Mouse (Mus musculus): ENCODE data around the gene Uqcc2. TPM values are rescaled to one million over a fixed set of nuclear protein-coding genes. Genes with fewer than 3 reads are reported as not detected.
A peak's percentile ranks its signal among the peaks of the same experiment; 100 is the strongest.

Uqcc2 gene
- polyA plus RNA-seq, 1 experiment from 2014 or later: 206 TPM

GRCm38 (mm10) chr17:27120561-27121024 lies 13.1 kb downstream of the Uqcc2 start:
- 29% methylated on average over 18 of the region's 18 CpGs for WGBS
- Histone ChIP-seq H3K27me3 (replicated peaks; ENCODE audit: control insufficient read depth, insufficient read depth, low read length) (no peaks in the 10 kb centered on the region), H3K9me3 (ENCODE audit: control insufficient read depth) (no peaks in the 10 kb centered on the region), H3K27ac (ENCODE audit: low read depth, low read length) (no peak overlapping the region), H3K36me3 (ENCODE audit: control insufficient read depth, insufficient read depth) (peaks cover 80% of the 10 kb centered on the region), H3K4me2 (replicated peaks; ENCODE audit: low read depth) (no peak overlapping the region), H3K4me1 (replicated peaks; ENCODE audit: control insufficient read depth, insufficient read depth, low read length) (0 out of 2 replicates have a peak, but pooled peaks cover 7% of the 10 kb centered on the region), H3K9ac (ENCODE audit: low read depth, low read length) (no peak overlapping the region), H3K4me3 (ENCODE audit: low read depth, low read length) (no peak overlapping the region)
- TF ChIP-seq CTCF (IDR thresholded peaks at IDR 0.05; ENCODE audit: low read depth): peak; percentile 83
- no peak for ATAC-seq

GRCm38 (mm10) chr17:27119954-27120353 lies 13.8 kb downstream of the Uqcc2 start:
- Histone ChIP-seq H3K4me3 (ENCODE audit: low read depth, low read length) (no peak overlapping the region), H3K9me3 (ENCODE audit: control insufficient read depth) (no peaks in the 10 kb centered on the region), H3K9ac (ENCODE audit: low read depth, low read length) (no peak overlapping the region), H3K27ac (ENCODE audit: low read depth, low read length) (no peak overlapping the region), H3K4me2 (replicated peaks; ENCODE audit: low read depth) (no peak overlapping the region), H3K4me1 (replicated peaks; ENCODE audit: control insufficient read depth, insufficient read depth, low read length) (0 out of 2 replicates have a peak, but pooled peaks cover 7% of the 10 kb centered on the region), H3K27me3 (replicated peaks; ENCODE audit: control insufficient read depth, insufficient read depth, low read length) (no peaks in the 10 kb centered on the region), H3K36me3 (ENCODE audit: control insufficient read depth, insufficient read depth) (peaks cover 84% of the 10 kb centered on the region)
- no peak for TF ChIP-seq CTCF (IDR thresholded peaks at IDR 0.05; ENCODE audit: low read depth)
- WGBS: 65% methylated on average over 8 of the region's 8 CpGs
- no peak for ATAC-seq

- Histone ChIP-seq H3K9me3 (ENCODE audit: control insufficient read depth) (no peaks in the 10 kb centered on the region), H3K36me3 (ENCODE audit: control insufficient read depth, insufficient read depth) (peaks cover 88% of the 10 kb centered on the region), H3K4me3 (ENCODE audit: low read depth, low read length) (no peak overlapping the region), H3K27me3 (replicated peaks; ENCODE audit: control insufficient read depth, insufficient read depth, low read length) (no peaks in the 10 kb centered on the region), H3K27ac (ENCODE audit: low read depth, low read length) (no peak overlapping the region), H3K4me2 (replicated peaks; ENCODE audit: low read depth) (no peak overlapping the region), H3K4me1 (replicated peaks; ENCODE audit: control insufficient read depth, insufficient read depth, low read length) (0 out of 2 replicates have a peak, but pooled peaks cover 7% of the 10 kb centered on the region), H3K9ac (ENCODE audit: low read depth, low read length) (no peak overlapping the region)
- no peak for TF ChIP-seq CTCF (IDR thresholded peaks at IDR 0.05; ENCODE audit: low read depth)
- ATAC-seq: no peak
- 80% methylated on average over 4 of the region's 4 CpGs for WGBS
These were observed 14.2 kb downstream of the Uqcc2 start for GRCm38 (mm10) chr17:27119540-27119895.

- Histone ChIP-seq H3K27ac (ENCODE audit: low read depth, low read length) (no peak overlapping the region), H3K27me3 (replicated peaks; ENCODE audit: control insufficient read depth, insufficient read depth, low read length) (no peaks in the 10 kb centered on the region), H3K9ac (ENCODE audit: low read depth, low read length) (no peak overlapping the region), H3K4me1 (replicated peaks; ENCODE audit: control insufficient read depth, insufficient read depth, low read length) (0 out of 2 replicates have a peak, but pooled peaks cover 7% of the 10 kb centered on the region), H3K9me3 (ENCODE audit: control insufficient read depth) (no peaks in the 10 kb centered on the region), H3K4me3 (ENCODE audit: low read depth, low read length) (no peak overlapping the region), H3K36me3 (ENCODE audit: control insufficient read depth, insufficient read depth) (peaks cover 91% of the 10 kb centered on the region), H3K4me2 (replicated peaks; ENCODE audit: low read depth) (no peak overlapping the region)
- ATAC-seq: no peak
- no peak for TF ChIP-seq CTCF (IDR thresholded peaks at IDR 0.05; ENCODE audit: low read depth)
- 73% methylated on average over 25 of the region's 25 CpGs for WGBS
These were observed 14.8 kb downstream of the Uqcc2 start for GRCm38 (mm10) chr17:27118676-27119539.

- no peak overlapping the region for H3K4me2 ChIP-seq (replicated peaks; ENCODE audit: low read depth)
- H3K27ac ChIP-seq (ENCODE audit: low read depth, low read length): no peak overlapping the region
- no peak for ATAC-seq
- H3K4me3 ChIP-seq (ENCODE audit: low read depth, low read length): no peak overlapping the region
- H3K27me3 ChIP-seq (replicated peaks; ENCODE audit: control insufficient read depth, insufficient read depth, low read length): no peaks in the 10 kb centered on the region
- WGBS: 72% methylated on average over 7 of the region's 7 CpGs
- H3K36me3 ChIP-seq (ENCODE audit: control insufficient read depth, insufficient read depth): peaks cover 75% of the 10 kb centered on the region
- TF ChIP-seq CTCF (IDR thresholded peaks at IDR 0.05; ENCODE audit: low read depth): no peak
- no peaks in the 10 kb centered on the region for H3K9me3 ChIP-seq (ENCODE audit: control insufficient read depth)
- H3K4me1 ChIP-seq (replicated peaks; ENCODE audit: control insufficient read depth, insufficient read depth, low read length): no peaks in the 10 kb centered on the region
- no peak overlapping the region for H3K9ac ChIP-seq (ENCODE audit: low read depth, low read length)
These were observed 23.6 kb downstream of the Uqcc2 start for GRCm38 (mm10) chr17:27110072-27110471.

GRCm38 (mm10) chr17:27107936-27108335 lies 25.8 kb downstream of the Uqcc2 start:
- no peak for ATAC-seq
- H3K9me3 ChIP-seq (ENCODE audit: control insufficient read depth): no peaks in the 10 kb centered on the region
- no peaks in the 10 kb centered on the region for H3K27me3 ChIP-seq (replicated peaks; ENCODE audit: control insufficient read depth, insufficient read depth, low read length)
- H3K36me3 ChIP-seq (ENCODE audit: control insufficient read depth, insufficient read depth): peaks cover 70% of the 10 kb centered on the region
- TF ChIP-seq CTCF (IDR thresholded peaks at IDR 0.05; ENCODE audit: low read depth): no peak
- no peak overlapping the region for H3K4me2 ChIP-seq (replicated peaks; ENCODE audit: low read depth)
- no peaks in the 10 kb centered on the region for H3K4me1 ChIP-seq (replicated peaks; ENCODE audit: control insufficient read depth, insufficient read depth, low read length)
- WGBS: 45% methylated on average over 6 of the region's 6 CpGs
- H3K4me3 ChIP-seq (ENCODE audit: low read depth, low read length): no peak overlapping the region
- H3K27ac ChIP-seq (ENCODE audit: low read depth, low read length): no peak overlapping the region
- H3K9ac ChIP-seq (ENCODE audit: low read depth, low read length): no peak overlapping the region
